19 mouse cellular contexts compared by ENCODE assay signal in the genomic region with DNA sequence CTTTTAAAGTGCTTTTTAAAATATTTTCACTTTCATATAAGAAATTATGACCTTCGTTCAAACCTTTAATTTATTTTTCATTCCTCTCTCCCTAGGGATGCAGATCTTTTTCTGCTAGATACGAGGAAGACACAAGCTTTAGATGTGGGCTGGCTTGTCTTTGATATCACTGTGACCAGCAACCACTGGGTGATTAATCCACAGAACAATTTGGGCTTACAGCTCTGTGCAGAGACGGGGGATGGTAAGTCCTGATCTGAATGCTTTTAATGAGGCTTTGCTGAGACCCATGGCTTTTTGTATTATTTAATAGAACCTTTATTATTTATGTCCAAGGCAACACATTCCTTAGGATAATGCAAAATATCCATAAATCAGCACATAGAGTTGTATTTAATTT.
"Had no signal": no experiment of that assay in that cellular context is flagged by ENCODE, and none has a peak within 500 bp of the region (broad histone marks: within the 10 kb centered on the region; RNA-seq: fewer than 3 reads in every experiment).

No protein-coding gene starts in this region.

- H3K36me3 ChIP-seq: kidney, embryonic 15.5 days; limb, embryonic 12.5 days; limb, embryonic 15.5 days had no signal

- H3K9ac ChIP-seq: kidney, embryonic 15.5 days; limb, embryonic 12.5 days; limb, embryonic 15.5 days; liver, embryonic 14.5 days; liver, postnatal 0 days; lung, embryonic 14.5 days had no signal

- H3K9me3 ChIP-seq: kidney, embryonic 15.5 days; limb, embryonic 12.5 days; limb, embryonic 15.5 days had no signal

- DNase-seq: kidney, adult 11 months; kidney, adult 8-10 months; kidney, postnatal 10 days; kidney, postnatal 36 days; layer of hippocampus, postnatal 36 days; left cerebral cortex, postnatal 4 days; liver, postnatal 0 days; lung, embryonic 14.5 days; thymus, adult 18-20 months; thymus, postnatal 14 days; thymus, postnatal 4 days had no signal

- H3K4me1 ChIP-seq: kidney, embryonic 15.5 days; limb, embryonic 12.5 days; limb, embryonic 15.5 days had no signal

- H3K27me3 ChIP-seq: kidney, embryonic 15.5 days; limb, embryonic 12.5 days; limb, embryonic 15.5 days had no signal

- ATAC-seq: liver, postnatal 0 days; lung, postnatal 0 days had no signal

- H3K27ac ChIP-seq: kidney, embryonic 15.5 days; left cerebral cortex, adult 2 months; limb, embryonic 12.5 days; limb, embryonic 15.5 days; liver, embryonic 14.5 days; macrophage had no signal

- H3K4me2 ChIP-seq: kidney, embryonic 15.5 days; limb, embryonic 12.5 days; limb, embryonic 15.5 days; liver, embryonic 11.5 days; lung, embryonic 14.5 days had no signal

- H3K4me3 ChIP-seq: kidney, embryonic 15.5 days; left cerebral cortex, adult 2 months; limb, embryonic 12.5 days; limb, embryonic 15.5 days had no signal
